Mouse (Mus musculus): ENCODE data around the gene Stard8. TPM values are rescaled to one million over a fixed set of nuclear protein-coding genes. Genes with fewer than 3 reads are reported as not detected.

Gene Stard8
- polyA plus RNA-seq, 1 experiment from 2014 or later: 3.7 TPM

- no peak overlapping the region for H3K4me3 ChIP-seq (replicated peaks; ENCODE audit: low read length)
- 82% methylated on average over 7 of the region's 7 CpGs for WGBS
- no peak overlapping the region for H3K4me2 ChIP-seq (ENCODE audit: low read length)
- H3K36me3 ChIP-seq (ENCODE audit: control insufficient read depth, insufficient read depth): no peaks in the 10 kb centered on the region
- no peak overlapping the region for H3K27ac ChIP-seq (ENCODE audit: low read length)
- no peak for ATAC-seq
- H3K27me3 ChIP-seq (replicated peaks; ENCODE audit: control insufficient read depth, insufficient read depth, low read length): no peaks in the 10 kb centered on the region
- no peaks in the 10 kb centered on the region for H3K4me1 ChIP-seq (replicated peaks; ENCODE audit: control insufficient read depth, insufficient read depth, low read length)
- H3K9me3 ChIP-seq (ENCODE audit: control insufficient read depth, low read length): 0 out of 2 replicates have a peak, but pooled peaks cover 2% of the 10 kb centered on the region
- no peak overlapping the region for H3K9ac ChIP-seq (replicated peaks; ENCODE audit: low read depth, low read length)
Observed at GRCm38 (mm10) chrX:99054512-99054911, 51.5 kb downstream of the Stard8 start.

DNA sequence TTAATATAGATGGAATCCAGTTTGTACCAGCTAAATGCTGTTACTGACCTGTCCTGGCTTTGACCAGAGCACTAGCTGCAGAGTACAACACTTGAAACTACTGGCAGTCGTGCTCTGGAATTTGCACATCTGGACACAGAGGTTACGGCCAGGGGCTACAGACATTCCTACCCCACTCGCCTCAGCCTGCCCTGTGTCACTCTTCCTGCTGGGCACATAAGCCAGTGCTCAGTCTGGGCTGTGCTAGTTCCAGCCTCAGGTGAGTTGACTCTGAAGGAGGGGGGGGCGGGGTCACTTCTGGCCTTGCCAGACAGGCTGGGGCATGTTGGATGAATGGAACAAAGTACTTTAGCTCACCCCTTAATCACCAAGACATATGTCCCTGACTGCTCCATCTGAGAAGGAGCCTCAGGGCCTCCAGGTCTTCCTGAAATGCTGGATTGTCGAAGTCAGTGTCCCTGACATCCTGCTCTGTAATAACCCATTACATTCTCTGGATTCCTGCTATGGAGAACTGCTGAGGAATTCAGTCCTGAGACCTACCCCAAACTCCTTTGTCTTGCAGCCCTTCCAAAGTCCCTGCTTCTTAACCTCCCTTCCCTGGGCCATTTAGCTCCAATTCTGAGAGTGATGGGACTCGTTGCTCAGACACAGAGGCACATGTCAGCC is 54.9 kb downstream of the Stard8 start:
- H3K9me3 ChIP-seq (ENCODE audit: control insufficient read depth, low read length): 0 out of 2 replicates have a peak, but pooled peaks cover 2% of the 10 kb centered on the region
- 73% methylated on average over 6 of the region's 6 CpGs for WGBS
- no peak overlapping the region for H3K27ac ChIP-seq (ENCODE audit: low read length)
- H3K4me3 ChIP-seq (replicated peaks; ENCODE audit: low read length): no peak overlapping the region
- no peaks in the 10 kb centered on the region for H3K36me3 ChIP-seq (ENCODE audit: control insufficient read depth, insufficient read depth)
- H3K4me2 ChIP-seq (ENCODE audit: low read length): no peak overlapping the region
- H3K9ac ChIP-seq (replicated peaks; ENCODE audit: low read depth, low read length): no peak overlapping the region
- no peak for ATAC-seq
- no peaks in the 10 kb centered on the region for H3K4me1 ChIP-seq (replicated peaks; ENCODE audit: control insufficient read depth, insufficient read depth, low read length)
- H3K27me3 ChIP-seq (replicated peaks; ENCODE audit: control insufficient read depth, insufficient read depth, low read length): 0 out of 2 replicates have a peak, but pooled peaks cover 2% of the 10 kb centered on the region

- no peak for ATAC-seq
- H3K9me3 ChIP-seq (ENCODE audit: control insufficient read depth, low read length): 0 out of 2 replicates have a peak, but pooled peaks cover 2% of the 10 kb centered on the region
- no peaks in the 10 kb centered on the region for H3K36me3 ChIP-seq (ENCODE audit: control insufficient read depth, insufficient read depth)
- WGBS: 43% methylated on average over 4 of the region's 4 CpGs
- H3K4me2 ChIP-seq (ENCODE audit: low read length): no peak overlapping the region
- H3K27me3 ChIP-seq (replicated peaks; ENCODE audit: control insufficient read depth, insufficient read depth, low read length): 0 out of 2 replicates have a peak, but pooled peaks cover 2% of the 10 kb centered on the region
- no peak overlapping the region for H3K4me3 ChIP-seq (replicated peaks; ENCODE audit: low read length)
- no peak overlapping the region for H3K27ac ChIP-seq (ENCODE audit: low read length)
- H3K4me1 ChIP-seq (replicated peaks; ENCODE audit: control insufficient read depth, insufficient read depth, low read length): no peaks in the 10 kb centered on the region
- no peak overlapping the region for H3K9ac ChIP-seq (replicated peaks; ENCODE audit: low read depth, low read length)
Observed at GRCm38 (mm10) chrX:99059119-99059518, 56.1 kb downstream of the Stard8 start.

DNA sequence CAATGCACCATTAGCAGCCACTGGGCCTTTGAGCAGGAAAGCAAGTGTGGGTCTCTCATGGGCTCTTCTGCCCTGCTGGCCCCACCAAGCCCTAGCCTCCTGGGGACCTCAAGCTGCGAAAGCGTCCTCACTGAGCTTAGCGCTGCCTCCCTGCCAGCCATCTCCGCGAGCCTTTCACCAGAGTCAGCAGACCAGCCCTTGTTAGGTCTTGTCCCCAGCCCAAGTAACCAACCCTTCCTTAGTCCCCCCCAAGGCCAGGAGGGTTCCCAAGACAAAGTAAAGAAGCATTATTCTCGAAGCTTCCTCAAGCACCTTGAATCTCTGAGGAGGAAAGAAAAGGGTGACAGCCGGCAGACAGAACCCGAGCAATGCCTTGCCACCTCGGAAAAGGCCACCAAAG is 62.5 kb downstream of the Stard8 start:
- Histone ChIP-seq H3K4me2 (ENCODE audit: low read length) (no peak overlapping the region), H3K4me1 (replicated peaks; ENCODE audit: control insufficient read depth, insufficient read depth, low read length) (no peaks in the 10 kb centered on the region), H3K9me3 (ENCODE audit: control insufficient read depth, low read length) (no peaks in the 10 kb centered on the region), H3K27ac (ENCODE audit: low read length) (no peak overlapping the region), H3K36me3 (ENCODE audit: control insufficient read depth, insufficient read depth) (no peaks in the 10 kb centered on the region), H3K4me3 (replicated peaks; ENCODE audit: low read length) (no peak overlapping the region), H3K9ac (replicated peaks; ENCODE audit: low read depth, low read length) (no peak overlapping the region), H3K27me3 (replicated peaks; ENCODE audit: control insufficient read depth, insufficient read depth, low read length) (0 out of 2 replicates have a peak, but pooled peaks cover 2% of the 10 kb centered on the region)
- WGBS: 90% methylated on average over 9 of the region's 9 CpGs
- ATAC-seq: no peak

DNA sequence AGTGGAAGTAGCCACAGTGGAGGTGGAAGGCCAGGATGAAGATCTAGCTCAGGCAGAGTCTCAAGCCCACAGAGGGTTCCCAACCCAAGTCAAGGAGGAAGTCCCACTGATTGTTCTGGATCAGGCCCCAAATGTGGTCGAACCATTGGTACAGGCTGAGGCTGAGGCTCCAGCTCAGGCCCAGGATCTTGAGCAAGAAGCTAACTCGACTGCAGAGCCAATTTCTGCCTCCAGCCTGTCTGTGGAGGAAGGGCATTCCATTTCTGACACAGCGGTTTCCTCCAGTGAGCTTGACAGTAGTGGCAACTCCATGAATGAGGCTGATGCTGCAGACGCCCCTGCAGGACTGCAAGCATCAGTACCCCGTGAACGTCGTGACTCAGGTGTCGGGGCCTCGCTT is 63.5 kb downstream of the Stard8 start:
- H3K9ac ChIP-seq (replicated peaks; ENCODE audit: low read depth, low read length): no peak overlapping the region

DNA sequence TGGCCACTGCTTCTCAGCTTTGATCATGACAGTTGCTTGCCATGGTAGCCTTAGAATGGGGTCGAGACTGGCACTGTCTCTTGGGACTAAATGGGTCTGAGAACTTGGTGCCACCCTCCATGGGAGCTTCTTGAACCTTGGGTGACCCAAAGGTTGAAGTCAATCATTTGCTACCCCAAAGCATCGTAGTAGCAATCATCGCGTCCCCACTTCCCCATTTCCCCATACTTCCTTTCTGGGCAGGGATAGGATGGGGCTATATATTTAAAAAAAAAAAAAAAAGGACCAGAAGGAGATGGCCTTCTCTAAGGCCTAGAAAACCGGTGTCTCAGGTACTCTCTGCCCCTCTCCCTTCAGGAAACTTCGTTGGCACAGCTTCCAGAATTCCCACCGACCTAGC is 64.2 kb downstream of the Stard8 start:
- ATAC-seq: no peak
- Histone ChIP-seq H3K9ac (replicated peaks; ENCODE audit: low read depth, low read length) (no peak overlapping the region), H3K4me3 (replicated peaks; ENCODE audit: low read length) (no peak overlapping the region), H3K9me3 (ENCODE audit: control insufficient read depth, low read length) (no peaks in the 10 kb centered on the region), H3K4me1 (replicated peaks; ENCODE audit: control insufficient read depth, insufficient read depth, low read length) (no peaks in the 10 kb centered on the region), H3K27ac (ENCODE audit: low read length) (no peak overlapping the region), H3K27me3 (replicated peaks; ENCODE audit: control insufficient read depth, insufficient read depth, low read length) (no peaks in the 10 kb centered on the region), H3K4me2 (ENCODE audit: low read length) (no peak overlapping the region), H3K36me3 (ENCODE audit: control insufficient read depth, insufficient read depth) (no peaks in the 10 kb centered on the region)
- WGBS: 73% methylated on average over 7 of the region's 7 CpGs

More for the DNA sequence above, 63.5 kb downstream of the Stard8 start:
- no peak for ATAC-seq
- H3K9me3 ChIP-seq (ENCODE audit: control insufficient read depth, low read length): no peaks in the 10 kb centered on the region
- 0 out of 2 replicates have a peak, but pooled peaks cover 1% of the 10 kb centered on the region for H3K27me3 ChIP-seq (replicated peaks; ENCODE audit: control insufficient read depth, insufficient read depth, low read length)
- no peak overlapping the region for H3K27ac ChIP-seq (ENCODE audit: low read length)
- WGBS: 86% methylated on average over 9 of the region's 9 CpGs
- H3K4me3 ChIP-seq (replicated peaks; ENCODE audit: low read length): no peak overlapping the region
- no peak overlapping the region for H3K4me2 ChIP-seq (ENCODE audit: low read length)
- no peaks in the 10 kb centered on the region for H3K4me1 ChIP-seq (replicated peaks; ENCODE audit: control insufficient read depth, insufficient read depth, low read length)
- no peaks in the 10 kb centered on the region for H3K36me3 ChIP-seq (ENCODE audit: control insufficient read depth, insufficient read depth)

GRCm38 (mm10) chrX:99067671-99068151 is 64.7 kb downstream of the Stard8 start:
- 79% methylated on average over 7 of the region's 9 CpGs for WGBS
- Histone ChIP-seq H3K36me3 (ENCODE audit: control insufficient read depth, insufficient read depth) (no peaks in the 10 kb centered on the region), H3K27ac (ENCODE audit: low read length) (no peak overlapping the region), H3K9ac (replicated peaks; ENCODE audit: low read depth, low read length) (no peak overlapping the region), H3K4me1 (replicated peaks; ENCODE audit: control insufficient read depth, insufficient read depth, low read length) (no peaks in the 10 kb centered on the region), H3K9me3 (ENCODE audit: control insufficient read depth, low read length) (no peaks in the 10 kb centered on the region), H3K4me3 (replicated peaks; ENCODE audit: low read length) (no peak overlapping the region), H3K27me3 (replicated peaks; ENCODE audit: control insufficient read depth, insufficient read depth, low read length) (no peaks in the 10 kb centered on the region), H3K4me2 (ENCODE audit: low read length) (no peak overlapping the region)
- no peak for ATAC-seq

GRCm38 (mm10) chrX:99071188-99071587 is 68.1 kb downstream of the Stard8 start:
- Histone ChIP-seq H3K4me3 (replicated peaks; ENCODE audit: low read length) (no peak overlapping the region), H3K4me2 (ENCODE audit: low read length) (no peak overlapping the region), H3K9me3 (ENCODE audit: control insufficient read depth, low read length) (no peaks in the 10 kb centered on the region), H3K27me3 (replicated peaks; ENCODE audit: control insufficient read depth, insufficient read depth, low read length) (no peaks in the 10 kb centered on the region), H3K4me1 (replicated peaks; ENCODE audit: control insufficient read depth, insufficient read depth, low read length) (no peaks in the 10 kb centered on the region), H3K36me3 (ENCODE audit: control insufficient read depth, insufficient read depth) (no peaks in the 10 kb centered on the region), H3K9ac (replicated peaks; ENCODE audit: low read depth, low read length) (no peak overlapping the region), H3K27ac (ENCODE audit: low read length) (no peak overlapping the region)
- WGBS: 91% methylated on average over 7 of the region's 7 CpGs
- ATAC-seq: no peak

DNA sequence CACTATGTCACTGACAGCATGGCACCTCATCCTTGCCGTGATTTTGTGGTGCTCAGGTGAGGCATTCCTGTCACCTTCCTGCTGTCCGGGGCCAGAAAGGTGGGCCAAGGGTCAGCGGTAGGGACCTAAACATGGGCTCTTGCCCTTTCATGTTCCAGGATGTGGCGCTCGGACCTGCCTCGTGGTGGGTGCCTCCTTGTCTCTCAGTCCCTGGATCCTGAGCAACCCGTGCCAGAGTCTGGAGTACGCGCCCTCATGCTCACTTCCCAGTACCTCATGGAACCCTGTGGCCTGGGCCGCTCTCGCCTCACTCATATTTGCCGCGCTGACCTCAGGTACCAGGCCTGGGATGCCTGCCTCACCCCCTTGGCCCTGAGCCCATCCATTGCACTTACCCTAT is 69.5 kb downstream of the Stard8 start:
- H3K9me3 ChIP-seq (ENCODE audit: control insufficient read depth, low read length): no peaks in the 10 kb centered on the region
- no peaks in the 10 kb centered on the region for H3K36me3 ChIP-seq (ENCODE audit: control insufficient read depth, insufficient read depth)
- no peak overlapping the region for H3K4me2 ChIP-seq (ENCODE audit: low read length)
- no peak for ATAC-seq
- H3K27me3 ChIP-seq (replicated peaks; ENCODE audit: control insufficient read depth, insufficient read depth, low read length): no peaks in the 10 kb centered on the region
- H3K9ac ChIP-seq (replicated peaks; ENCODE audit: low read depth, low read length): no peak overlapping the region
- 97% methylated on average over 13 of the region's 13 CpGs for WGBS
- H3K4me1 ChIP-seq (replicated peaks; ENCODE audit: control insufficient read depth, insufficient read depth, low read length): no peaks in the 10 kb centered on the region
- H3K27ac ChIP-seq (ENCODE audit: low read length): no peak overlapping the region
- no peak overlapping the region for H3K4me3 ChIP-seq (replicated peaks; ENCODE audit: low read length)

Measured in forebrain, embryonic 16.5 days (tissue).